Mouse (Mus musculus) urinary bladder, postnatal 14 days (tissue): Measurements from ENCODE around the gene Pou2f1.
"Not testable (repeated sequence)": the region's sequence is repeated elsewhere in the genome, so short reads cannot be mapped to it uniquely, and the experiment has no call there.

ENCODE experiments used
- DNase-seq: peaks from one replicate; pipeline ENCODE4 v3.0.0; 2021; ENCODE audit warnings: low spot score

The Pou2f1 gene

GRCm38 (mm10) chr1:166003181-166004022 is 924 bp upstream of the Pou2f1 start:
- peak; percentile 95 for DNase-seq

- DNase-seq: no peak
Measured at GRCm38 (mm10) chr1:166001904-166002489, 481 bp downstream of the Pou2f1 start.

GRCm38 (mm10) chr1:166001121-166001903 is 1.2 kb downstream of the Pou2f1 start:
- DNase-seq: peak; percentile 37

DNA sequence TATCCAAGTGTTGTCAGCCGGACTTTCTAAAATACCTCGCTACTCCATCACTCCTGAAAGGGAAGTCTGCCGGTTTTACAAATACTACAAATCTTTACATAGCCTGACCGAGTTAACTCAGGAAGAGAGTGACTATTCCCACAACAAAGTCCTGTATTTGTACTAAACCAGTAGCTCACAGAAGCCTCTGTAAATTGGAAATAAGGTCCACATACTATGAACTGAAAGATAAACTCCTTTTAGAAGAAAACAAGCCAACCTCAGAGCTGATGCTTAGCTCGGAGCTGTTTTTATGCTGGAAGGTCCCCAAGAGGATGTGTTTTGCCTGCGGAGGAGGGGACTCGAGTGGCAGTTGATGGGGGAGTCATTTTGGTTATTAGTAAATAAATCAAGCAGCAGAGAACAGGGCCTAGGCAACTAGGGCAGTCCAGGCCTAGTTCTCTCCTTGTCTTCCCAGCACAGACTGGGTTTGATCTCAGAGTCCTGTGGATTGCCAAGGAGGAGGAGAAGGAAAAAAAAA is 1.8 kb downstream of the Pou2f1 start:
- no peak for DNase-seq

DNA sequence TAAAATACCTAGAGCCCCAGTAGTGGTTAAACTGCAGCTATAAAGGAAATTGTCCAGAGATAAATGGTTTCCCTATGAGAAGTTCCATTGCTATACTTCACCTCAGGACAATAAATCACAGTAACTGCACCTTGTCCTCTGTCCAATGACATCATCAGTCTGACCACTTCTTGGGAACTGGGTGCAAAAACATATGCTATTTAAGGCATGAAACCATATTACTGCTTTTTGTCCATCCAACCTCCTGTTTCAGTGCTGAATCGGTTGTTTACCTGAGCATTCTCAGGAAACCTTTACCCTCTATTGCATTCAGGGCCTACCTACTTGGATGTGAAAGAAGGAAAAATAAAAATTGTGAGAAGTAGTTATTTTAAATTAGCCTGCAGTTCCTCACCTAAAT is 2.8 kb downstream of the Pou2f1 start:
- no peak for DNase-seq

- DNase-seq: no peak
Measured at GRCm38 (mm10) chr1:165995661-165996055, 6.8 kb downstream of the Pou2f1 start.

GRCm38 (mm10) chr1:165995011-165995660 is 7.3 kb downstream of the Pou2f1 start:
- not testable (repeated sequence) for DNase-seq

DNA sequence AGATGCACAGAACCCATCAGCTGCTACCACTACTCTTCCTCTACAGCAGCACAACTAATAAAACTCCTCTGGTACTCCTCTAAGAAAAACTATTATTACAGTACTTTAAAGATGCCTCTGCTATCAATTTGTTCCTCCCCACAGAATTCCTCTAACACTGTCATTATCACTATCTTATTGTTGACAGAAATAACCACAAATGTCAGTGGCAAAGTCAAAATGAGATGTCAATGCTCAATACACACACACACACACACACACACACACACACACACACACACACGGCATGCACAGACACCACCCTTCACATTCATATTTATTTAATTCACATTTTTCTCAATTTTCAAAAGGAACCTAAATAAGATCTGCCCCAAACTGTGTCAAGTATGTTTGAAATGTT is 8.2 kb downstream of the Pou2f1 start:
- no peak for DNase-seq

DNA sequence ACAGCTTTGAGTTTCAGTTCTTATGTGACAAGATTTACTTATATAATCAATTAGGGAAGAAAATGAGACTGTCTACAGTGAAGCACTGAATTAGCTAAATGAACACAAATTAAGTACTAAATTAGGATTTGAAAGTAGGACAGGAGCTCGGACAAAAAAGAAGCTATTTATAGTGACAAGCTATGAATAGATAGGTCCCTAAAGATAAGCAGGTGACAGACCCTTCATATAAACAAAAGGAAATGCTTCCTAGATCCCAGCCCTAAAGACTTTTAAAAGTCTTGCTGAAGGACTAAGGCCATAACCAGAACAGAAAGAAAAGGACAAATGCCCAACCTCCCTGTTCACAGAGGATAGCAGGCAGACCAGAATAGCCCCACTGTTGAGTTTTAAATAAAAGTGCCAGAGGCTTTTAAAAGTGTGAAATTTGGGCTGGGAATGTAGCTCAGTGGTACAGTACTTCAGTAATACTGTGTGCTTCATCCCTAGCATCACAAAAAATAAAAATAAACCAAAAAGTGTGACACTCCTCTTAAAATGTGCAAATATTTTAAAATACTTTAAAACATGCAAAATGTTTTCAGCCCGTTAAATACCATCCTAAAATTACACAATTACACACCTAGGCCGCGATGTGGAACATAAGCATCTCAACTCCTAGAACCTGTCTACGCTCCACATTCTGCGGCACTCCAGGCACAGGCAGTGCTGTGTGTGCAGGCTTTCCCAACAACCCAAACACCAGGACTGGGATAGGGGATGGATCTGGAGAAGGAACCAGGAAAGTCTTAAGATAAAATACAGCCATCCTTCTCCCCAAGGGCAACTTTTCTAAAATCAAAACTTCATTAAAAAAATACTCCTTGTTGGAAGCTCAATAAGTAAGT is 9.0 kb downstream of the Pou2f1 start:
- DNase-seq: no peak

GRCm38 (mm10) chr1:165988536-165988935 is 13.9 kb downstream of the Pou2f1 start:
- DNase-seq: no peak

DNA sequence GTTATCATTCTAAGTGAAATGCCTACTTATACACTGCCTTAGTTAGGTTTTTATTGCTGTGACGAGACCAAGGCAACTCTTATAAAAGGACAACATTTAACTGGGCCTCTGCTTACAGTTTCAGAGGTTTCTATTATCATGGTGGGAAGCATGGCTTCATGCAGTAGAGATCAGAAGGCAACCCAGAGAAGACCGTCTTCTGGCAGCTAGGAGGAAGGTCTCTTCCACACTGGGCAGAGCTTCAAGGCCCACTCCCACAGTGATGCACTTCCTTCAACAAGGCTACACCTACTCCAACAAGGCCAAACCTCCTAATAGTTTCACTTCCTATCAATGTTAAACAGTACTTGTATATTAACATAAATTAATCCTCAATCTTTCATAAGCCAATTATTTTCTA is 14.4 kb downstream of the Pou2f1 start:
- DNase-seq: no peak

GRCm38 (mm10) chr1:165985743-165986360 is 16.6 kb downstream of the Pou2f1 start:
- no peak for DNase-seq

DNA sequence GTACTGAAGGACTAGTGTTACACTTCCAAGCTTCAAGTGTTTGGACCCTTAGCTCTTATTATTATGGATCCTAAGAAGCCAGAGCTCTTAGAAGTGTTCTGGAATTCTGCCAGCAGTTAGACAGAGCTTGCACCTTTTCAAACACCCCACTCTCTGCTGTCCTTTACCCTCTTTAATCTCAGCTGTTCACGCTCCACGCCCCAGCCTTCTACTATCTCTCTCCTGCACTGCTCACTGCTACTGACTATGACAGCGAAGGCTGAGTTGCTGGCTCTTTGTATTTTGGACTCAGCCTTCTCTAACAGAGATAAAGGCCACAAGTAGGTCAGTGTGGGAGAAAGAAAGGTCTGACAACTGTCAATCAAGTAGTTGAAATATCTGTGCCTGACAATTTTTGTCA is 17.3 kb downstream of the Pou2f1 start:
- DNase-seq: no peak

DNA sequence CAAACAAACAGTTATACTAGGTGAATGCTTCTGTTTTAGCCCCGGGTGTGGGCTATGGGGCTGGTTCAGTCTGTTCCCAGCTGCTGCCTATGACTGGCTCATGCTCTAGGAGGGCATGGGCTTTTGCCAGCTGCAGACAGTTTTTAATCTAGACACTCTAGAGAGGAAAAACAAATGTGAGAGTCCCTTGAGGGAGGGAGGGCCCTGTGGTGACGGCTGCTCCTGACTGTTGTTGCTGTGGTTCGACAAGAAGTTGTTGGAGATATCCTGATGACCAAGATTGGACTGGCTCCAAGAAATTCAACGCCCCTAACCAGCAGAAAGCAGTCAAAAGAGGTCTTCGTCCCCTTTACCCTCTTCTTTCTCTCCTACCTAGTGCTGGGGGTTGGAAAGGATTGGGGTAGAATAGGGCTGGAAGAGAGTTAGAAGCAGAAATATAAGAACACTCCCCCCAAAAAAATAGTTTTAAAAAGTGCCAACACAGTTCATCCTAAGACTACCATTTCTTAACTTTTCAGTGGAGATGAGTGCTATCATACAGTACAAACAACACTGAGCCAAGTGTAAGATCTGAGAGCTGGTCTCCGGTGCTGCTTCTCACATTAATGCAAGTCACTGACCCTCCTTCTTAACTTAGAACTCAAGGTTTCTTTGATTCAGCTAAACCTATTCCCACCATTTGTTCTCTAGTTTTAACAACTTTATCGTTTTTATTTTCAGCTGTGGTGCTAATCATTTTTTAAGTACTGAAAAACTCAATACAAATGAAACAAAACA is 25.6 kb downstream of the Pou2f1 start:
- DNase-seq: no peak

- no peak for DNase-seq
Measured at GRCm38 (mm10) chr1:165969001-165969690, 33.3 kb downstream of the Pou2f1 start.

- peak; percentile 56 for DNase-seq
Measured at GRCm38 (mm10) chr1:165967027-165967654, 35.3 kb downstream of the Pou2f1 start.

DNA sequence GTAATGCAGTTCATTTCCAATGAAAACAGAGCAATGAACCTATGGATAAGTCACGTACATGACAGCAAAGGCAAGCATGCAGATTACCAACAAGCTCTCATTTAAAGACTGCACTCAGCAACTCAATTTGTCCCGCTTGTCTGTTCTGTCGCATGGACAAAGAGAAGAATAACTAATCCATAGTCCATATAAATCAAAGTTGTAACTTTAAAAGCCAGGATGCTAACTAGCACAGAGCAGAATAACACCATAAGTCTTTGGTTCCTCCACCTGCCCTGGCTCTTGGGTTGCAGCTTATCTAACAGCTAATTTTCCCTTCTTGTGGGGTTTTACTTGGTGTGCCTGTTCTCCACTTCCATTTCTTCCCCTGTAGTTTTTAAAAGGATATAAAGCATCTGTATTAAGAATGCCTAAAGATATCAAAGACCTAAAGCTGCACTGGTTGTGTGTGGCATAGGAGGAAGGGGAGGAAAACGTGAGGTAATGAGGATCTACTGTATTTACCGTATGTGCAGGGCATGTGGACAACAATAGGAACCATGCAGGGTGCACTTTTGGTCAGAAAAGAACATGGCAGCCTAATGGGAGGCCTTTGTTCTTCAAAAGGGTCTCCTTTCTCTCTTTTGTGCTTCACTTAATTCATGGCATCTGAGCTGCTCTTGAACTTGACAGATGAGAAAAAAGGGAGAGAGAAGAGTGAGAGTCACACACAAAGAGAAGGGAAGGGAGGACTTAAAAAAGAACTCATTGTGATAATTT is 36.1 kb downstream of the Pou2f1 start:
- DNase-seq: no peak
